Mouse (Mus musculus) ES-Bruce4 (cell line): ENCODE results near the gene Lhpp.

ENCODE experiments used
- CTCF ChIP-seq: IDR thresholded peaks from one replicate; pipeline ENCODE4 v1.8.1; 2011; ENCODE audit warnings: low read depth, low read length
- EP300 ChIP-seq: IDR thresholded peaks from 2 replicates; pipeline ENCODE4 v1.6.1; 2011; ENCODE audit warnings: low read depth, low read length; ENCODE audit not compliant: insufficient read depth
- POLR2A ChIP-seq: IDR thresholded peaks from one replicate; pipeline ENCODE4 v1.8.1; 2011; ENCODE audit warnings: low read length; ENCODE audit not compliant: insufficient read depth

DNA sequence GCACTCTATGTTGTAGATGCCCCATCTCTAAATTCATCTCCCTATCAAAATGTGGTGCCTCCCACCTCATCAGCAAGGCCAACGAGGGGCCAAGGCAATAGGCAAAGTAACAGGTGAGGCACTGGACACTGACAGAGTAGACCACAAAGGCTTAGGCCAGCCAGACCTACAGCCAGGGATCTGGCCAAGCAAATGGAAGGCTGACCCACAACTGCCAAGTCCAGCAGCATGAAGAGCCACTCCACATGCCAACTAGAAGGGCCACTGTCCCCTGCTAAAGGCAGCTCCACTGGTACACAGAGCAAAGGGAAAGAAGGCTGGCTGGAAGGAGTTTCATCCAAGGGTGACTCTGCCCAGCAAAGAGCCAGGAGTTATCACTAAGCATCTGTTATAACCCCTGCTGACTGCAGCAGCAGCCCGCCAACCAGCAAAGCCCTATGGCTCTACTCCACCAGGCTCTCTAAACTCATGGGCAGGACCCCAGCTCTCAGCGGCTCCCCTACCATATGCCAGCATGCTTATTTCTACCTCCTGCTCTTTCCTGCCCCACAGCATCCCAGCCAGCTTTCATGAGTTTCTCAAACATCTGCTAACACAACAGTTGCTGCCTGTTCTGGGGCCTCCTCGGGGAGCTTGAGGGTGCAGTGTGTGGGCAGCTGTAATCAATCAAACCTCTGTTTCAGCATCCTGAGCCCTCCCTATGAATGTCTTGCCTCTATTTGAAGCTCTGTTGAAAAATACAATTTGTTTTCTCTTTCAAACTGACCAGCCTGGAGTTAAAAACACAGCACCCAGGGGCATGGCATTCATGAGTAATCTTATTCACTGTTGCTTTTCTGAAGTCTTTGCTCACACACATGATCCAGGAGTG is 143.3 kb downstream of the Lhpp start:
- no peak for TF ChIP-seq CTCF
- no peak for TF ChIP-seq EP300
- TF ChIP-seq POLR2A = no peak
